Mouse (Mus musculus): Measurements from ENCODE around the gene Mgat2. TPM values are rescaled to one million over a fixed set of nuclear protein-coding genes. Genes with fewer than 3 reads are reported as not detected.

Mgat2 gene
- polyA plus RNA-seq, 1 experiment: 24.8 TPM

DNA sequence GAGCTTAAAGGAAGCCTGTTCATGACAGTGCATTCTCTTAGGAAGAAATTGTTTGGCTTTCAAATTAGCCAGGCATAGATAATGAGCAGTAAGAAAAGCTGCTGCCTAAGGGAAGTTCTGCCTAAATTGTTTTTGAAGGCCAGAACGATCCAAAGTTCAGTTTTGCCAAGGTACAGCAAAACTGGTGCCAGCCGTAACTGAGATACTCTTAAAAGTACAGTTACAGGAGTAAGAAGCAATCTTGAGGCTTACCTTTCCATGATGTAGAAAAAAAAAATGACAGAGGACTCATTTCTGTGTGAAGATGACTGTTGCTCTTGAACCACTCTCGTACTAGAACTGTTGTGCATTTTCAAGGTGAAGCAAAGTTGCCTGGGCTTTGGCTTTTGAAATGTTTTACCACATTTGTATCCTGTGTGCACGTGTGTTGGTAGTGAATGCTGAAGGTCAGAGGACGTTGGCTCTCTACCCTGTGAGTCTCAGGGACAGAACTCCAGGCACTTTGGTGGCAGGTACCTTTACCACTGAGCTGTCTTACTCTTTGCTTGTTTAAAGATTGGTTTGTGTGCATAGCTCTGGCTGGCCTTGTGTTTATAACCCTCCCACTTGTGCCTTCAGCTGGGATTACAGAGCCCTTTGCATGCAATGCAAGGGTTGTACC, 3.0 kb downstream of the Mgat2 start:
- no peak overlapping the region for H3K9ac ChIP-seq (ENCODE audit: low read depth, poor library complexity, severe bottlenecking)

DNA sequence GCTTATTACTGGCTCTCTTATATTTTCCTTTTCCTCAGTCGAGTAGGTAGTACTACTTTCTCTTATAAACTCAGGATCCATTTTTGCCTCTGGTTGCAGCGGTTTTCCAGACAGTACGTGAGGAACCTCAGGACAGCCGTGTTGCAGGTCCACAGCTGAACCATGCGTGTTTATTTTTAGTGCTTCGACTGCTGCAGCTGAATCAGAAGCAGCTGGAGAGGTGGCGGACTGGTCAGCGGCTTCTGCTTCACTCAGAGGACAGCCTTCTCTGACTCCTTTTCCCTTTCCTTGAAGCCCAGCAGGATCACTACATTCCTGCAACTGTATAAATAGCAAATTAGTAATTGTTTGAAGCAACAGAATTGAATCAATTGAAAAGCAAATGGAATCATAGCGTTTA, 6.1 kb downstream of the Mgat2 start:
- Histone ChIP-seq H3K27me3 (ENCODE audit: control insufficient read depth, insufficient read depth, low read length, poor library complexity, severe bottlenecking) (no peaks in the 10 kb centered on the region), H3K36me3 (ENCODE audit: control insufficient read depth, insufficient read depth, low read length, poor library complexity, severe bottlenecking) (peaks cover 33% of the 10 kb centered on the region), H3K4me3 (ENCODE audit: low read depth, low read length) (no peak overlapping the region), H3K9ac (ENCODE audit: low read depth, poor library complexity, severe bottlenecking) (no peak overlapping the region), H3K9me3 (replicated peaks; ENCODE audit: control insufficient read depth, insufficient read depth, low read length, poor library complexity, severe bottlenecking) (no peaks in the 10 kb centered on the region), H3K4me1 (ENCODE audit: control insufficient read depth, insufficient read depth, low read length) (peaks cover 1% of the 10 kb centered on the region), H3K27ac (ENCODE audit: insufficient read depth, low read length) (no peak overlapping the region)
- TF ChIP-seq POLR2A (IDR thresholded peaks at IDR 0.05; ENCODE audit: insufficient read depth, low read length) (no peak), CTCF (IDR thresholded peaks at IDR 0.05; ENCODE audit: low read depth, low read length) (no peak), EP300 (IDR thresholded peaks at IDR 0.05; ENCODE audit: insufficient read depth, low read depth, low read length) (no peak)

More for the DNA sequence above, 3.0 kb downstream of the Mgat2 start:
- Histone ChIP-seq H3K27me3 (ENCODE audit: control insufficient read depth, insufficient read depth, low read length, poor library complexity, severe bottlenecking) (no peaks in the 10 kb centered on the region), H3K27ac (ENCODE audit: insufficient read depth, low read length) (no peak overlapping the region), H3K36me3 (ENCODE audit: control insufficient read depth, insufficient read depth, low read length, poor library complexity, severe bottlenecking) (peaks cover 35% of the 10 kb centered on the region), H3K4me3 (ENCODE audit: low read depth, low read length) (no peak overlapping the region), H3K9me3 (replicated peaks; ENCODE audit: control insufficient read depth, insufficient read depth, low read length, poor library complexity, severe bottlenecking) (no peaks in the 10 kb centered on the region), H3K4me1 (ENCODE audit: control insufficient read depth, insufficient read depth, low read length) (peaks cover 1% of the 10 kb centered on the region)
- TF ChIP-seq POLR2A (IDR thresholded peaks at IDR 0.05; ENCODE audit: insufficient read depth, low read length) (no peak), EP300 (IDR thresholded peaks at IDR 0.05; ENCODE audit: insufficient read depth, low read depth, low read length) (no peak), CTCF (IDR thresholded peaks at IDR 0.05; ENCODE audit: low read depth, low read length) (no peak)

DNA sequence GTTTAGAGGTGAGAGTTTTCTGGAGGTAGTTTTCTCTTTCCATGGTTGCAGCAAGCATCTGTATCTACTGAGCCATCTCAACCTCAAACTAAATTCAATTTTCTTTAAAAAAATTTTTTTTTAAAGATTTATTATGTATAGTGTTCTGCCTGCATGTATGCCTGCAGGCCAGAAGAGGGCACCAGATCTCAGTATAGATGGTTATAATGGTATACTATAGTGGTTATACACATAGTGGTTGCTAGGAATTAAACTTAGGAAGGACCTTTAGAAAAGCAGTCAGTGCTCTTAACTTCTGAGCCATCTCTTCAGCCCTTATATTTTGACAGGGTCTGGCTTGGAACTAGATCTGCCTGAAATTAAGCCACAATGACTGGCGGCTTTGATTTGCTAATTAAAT, 6.6 kb downstream of the Mgat2 start:
- H3K4me3 ChIP-seq (ENCODE audit: low read depth, low read length): no peak overlapping the region
- H3K27me3 ChIP-seq (ENCODE audit: control insufficient read depth, insufficient read depth, low read length, poor library complexity, severe bottlenecking): no peaks in the 10 kb centered on the region
- peaks cover 1% of the 10 kb centered on the region for H3K4me1 ChIP-seq (ENCODE audit: control insufficient read depth, insufficient read depth, low read length)
- no peak overlapping the region for H3K9ac ChIP-seq (ENCODE audit: low read depth, poor library complexity, severe bottlenecking)
- no peaks in the 10 kb centered on the region for H3K9me3 ChIP-seq (replicated peaks; ENCODE audit: control insufficient read depth, insufficient read depth, low read length, poor library complexity, severe bottlenecking)
- H3K36me3 ChIP-seq (ENCODE audit: control insufficient read depth, insufficient read depth, low read length, poor library complexity, severe bottlenecking): peaks cover 31% of the 10 kb centered on the region
- TF ChIP-seq CTCF (IDR thresholded peaks at IDR 0.05; ENCODE audit: low read depth, low read length) (no peak), POLR2A (IDR thresholded peaks at IDR 0.05; ENCODE audit: insufficient read depth, low read length) (no peak), EP300 (IDR thresholded peaks at IDR 0.05; ENCODE audit: insufficient read depth, low read depth, low read length) (no peak)
- no peak overlapping the region for H3K27ac ChIP-seq (ENCODE audit: insufficient read depth, low read length)

DNA sequence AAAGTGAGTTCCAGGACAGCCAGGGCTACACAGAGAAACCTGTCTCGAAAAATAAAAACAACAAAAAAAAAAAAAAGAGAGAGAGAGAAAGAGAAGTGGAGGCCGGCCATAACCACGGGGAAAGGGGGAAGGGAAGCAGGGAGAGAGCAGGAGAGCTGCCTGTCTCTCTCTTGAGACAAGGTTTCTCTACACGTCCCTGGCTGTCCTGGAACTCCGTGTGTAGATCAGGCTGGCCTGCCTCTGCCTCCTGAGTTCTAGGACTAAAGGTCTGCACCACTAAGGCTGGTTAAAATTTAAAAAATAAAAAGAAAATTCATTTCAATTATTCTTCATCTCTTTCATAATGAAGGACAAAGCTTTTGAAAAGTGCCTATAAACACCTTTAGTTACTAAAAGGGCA, 7.4 kb downstream of the Mgat2 start:
- Histone ChIP-seq H3K9ac (ENCODE audit: low read depth, poor library complexity, severe bottlenecking) (no peak overlapping the region), H3K4me3 (ENCODE audit: low read depth, low read length) (no peak overlapping the region), H3K36me3 (ENCODE audit: control insufficient read depth, insufficient read depth, low read length, poor library complexity, severe bottlenecking) (peaks cover 28% of the 10 kb centered on the region), H3K27ac (ENCODE audit: insufficient read depth, low read length) (no peak overlapping the region), H3K9me3 (replicated peaks; ENCODE audit: control insufficient read depth, insufficient read depth, low read length, poor library complexity, severe bottlenecking) (no peaks in the 10 kb centered on the region), H3K4me1 (ENCODE audit: control insufficient read depth, insufficient read depth, low read length) (peaks cover 1% of the 10 kb centered on the region), H3K27me3 (ENCODE audit: control insufficient read depth, insufficient read depth, low read length, poor library complexity, severe bottlenecking) (no peaks in the 10 kb centered on the region)
- TF ChIP-seq EP300 (IDR thresholded peaks at IDR 0.05; ENCODE audit: insufficient read depth, low read depth, low read length): no peak
- TF ChIP-seq POLR2A (IDR thresholded peaks at IDR 0.05; ENCODE audit: insufficient read depth, low read length): no peak
- TF ChIP-seq CTCF (IDR thresholded peaks at IDR 0.05; ENCODE audit: low read depth, low read length): no peak

DNA sequence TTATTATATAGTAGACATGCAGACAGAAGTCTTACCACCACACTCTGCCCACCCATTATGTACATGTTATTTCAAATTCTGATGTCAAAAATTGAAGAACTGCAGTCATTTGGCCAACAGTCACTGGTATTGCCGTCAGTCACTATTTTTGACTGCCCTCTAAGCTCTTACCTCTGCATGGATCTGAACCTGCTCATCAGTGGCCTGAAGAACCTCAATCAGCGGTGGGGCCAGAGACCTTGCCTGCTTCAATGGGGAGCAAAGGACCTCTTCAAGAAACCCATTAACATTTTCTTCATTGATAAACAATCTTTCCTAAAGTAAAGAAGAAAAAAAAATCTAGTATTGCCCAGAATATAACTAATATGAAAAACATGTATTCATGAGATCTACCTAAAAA, 8.7 kb downstream of the Mgat2 start:
- Histone ChIP-seq H3K4me1 (ENCODE audit: control insufficient read depth, insufficient read depth, low read length) (peaks cover 1% of the 10 kb centered on the region), H3K27me3 (ENCODE audit: control insufficient read depth, insufficient read depth, low read length, poor library complexity, severe bottlenecking) (no peaks in the 10 kb centered on the region), H3K9ac (ENCODE audit: low read depth, poor library complexity, severe bottlenecking) (no peak overlapping the region), H3K27ac (ENCODE audit: insufficient read depth, low read length) (no peak overlapping the region), H3K4me3 (ENCODE audit: low read depth, low read length) (no peak overlapping the region), H3K36me3 (ENCODE audit: control insufficient read depth, insufficient read depth, low read length, poor library complexity, severe bottlenecking) (peaks cover 26% of the 10 kb centered on the region), H3K9me3 (replicated peaks; ENCODE audit: control insufficient read depth, insufficient read depth, low read length, poor library complexity, severe bottlenecking) (no peaks in the 10 kb centered on the region)
- TF ChIP-seq CTCF (IDR thresholded peaks at IDR 0.05; ENCODE audit: low read depth, low read length) (no peak), POLR2A (IDR thresholded peaks at IDR 0.05; ENCODE audit: insufficient read depth, low read length) (no peak), EP300 (IDR thresholded peaks at IDR 0.05; ENCODE audit: insufficient read depth, low read depth, low read length) (no peak)
